Mouse (Mus musculus) CH12.LX (cell line): ENCODE results near the gene Bud13. TPM values are rescaled to one million over a fixed set of nuclear protein-coding genes. Genes with fewer than 3 reads are reported as not detected.

Experiments used
- DNase-seq: peaks from one replicate; pipeline ENCODE4 v3.0.0-alpha.2; 2013; ENCODE audit errors: extremely low read depth
- H3K27ac ChIP-seq: 2 replicates; pipeline ENCODE4 v1.5.1; 2012; ENCODE audit warnings: low read depth, mild to moderate bottlenecking, control low read depth, moderate library complexity; ENCODE audit not compliant: insufficient read depth
- H3K27me3 ChIP-seq: replicated peaks from 2 replicates; pipeline ENCODE3; 2012; ENCODE audit warnings: inconsistent platforms
- H3K36me3 ChIP-seq, 2 experiments: replicated peaks in 1 of 2; 2 replicates each; pipeline versions ENCODE3 to v1.6.1; 2012; ENCODE audit warnings: inconsistent platforms in 1 of 2, low read length in 1 of 2, mild to moderate bottlenecking in 1 of 2, mixed read lengths in 1 of 2, moderate library complexity in 1 of 2; ENCODE audit not compliant: control insufficient read depth in 1 of 2, insufficient read depth in 1 of 2
- H3K4me1 ChIP-seq, 2 experiments: 2 replicates each; pipeline ENCODE4 v1.6.1; 2012; ENCODE audit warnings: inconsistent platforms in 1 of 2, moderate library complexity in 1 of 2; ENCODE audit not compliant: insufficient read depth in 2 of 2, control insufficient read depth in 1 of 2
- H3K4me2 ChIP-seq: 2 replicates; pipeline ENCODE4 v1.6.1; 2012; ENCODE audit warnings: low read depth, mild to moderate bottlenecking, control low read depth; ENCODE audit not compliant: poor library complexity, insufficient read depth, severe bottlenecking
- H3K4me3 ChIP-seq, 3 experiments: fragments of 150-350 bp in 1 of 3; sonication (generic) in 1 of 3; replicated peaks in 1 of 3; 2 replicates each; pipeline versions ENCODE3 to v1.5.1; 2011 to 2012; ENCODE audit warnings: low read depth in 2 of 3, low read length in 2 of 3, mild to moderate bottlenecking in 2 of 3, moderate library complexity in 2 of 3, control low read depth in 1 of 3, improper control_type of control experiment in 1 of 3, inconsistent platforms in 1 of 3, mixed read lengths in 1 of 3; ENCODE audit not compliant: poor library complexity in 1 of 3
- H3K79me2 ChIP-seq: replicated peaks from 2 replicates; pipeline ENCODE4 v1.6.1; 2012; ENCODE audit warnings: mild to moderate bottlenecking, moderate library complexity; ENCODE audit not compliant: control insufficient read depth, poor library complexity, insufficient read depth, severe bottlenecking; ENCODE audit errors: extremely low read depth
- H3K9ac ChIP-seq: 2 replicates; pipeline ENCODE4 v1.6.1; 2012; ENCODE audit warnings: low read depth, mild to moderate bottlenecking, control low read depth, moderate library complexity; ENCODE audit not compliant: insufficient read depth
- H3K9me3 ChIP-seq: replicated peaks from 2 replicates; pipeline ENCODE3; 2012; ENCODE audit warnings: low read length, inconsistent platforms, mixed read lengths
- CHD1 ChIP-seq: IDR thresholded peaks from 2 replicates; pipeline ENCODE4 v1.6.1; 2012; ENCODE audit warnings: low read depth, low read length, improper control_type of control experiment, inconsistent platforms
- CHD2 ChIP-seq: IDR thresholded peaks from 2 replicates; pipeline ENCODE4 v1.6.1; 2011; ENCODE audit warnings: low read length, improper control_type of control experiment
- E2F4 ChIP-seq: IDR thresholded peaks from 2 replicates; pipeline ENCODE4 v1.6.1; 2011; ENCODE audit warnings: low read depth, low read length, improper control_type of control experiment; ENCODE audit not compliant: insufficient replicate concordance
- ETS1 ChIP-seq: conservative IDR thresholded peaks from 2 replicates; pipeline ENCODE4 v1.6.1; 2012; ENCODE audit warnings: low read depth, mild to moderate bottlenecking, inconsistent platforms, low read length, improper control_type of control experiment, moderate library complexity
- GABPA ChIP-seq: IDR thresholded peaks from 2 replicates; pipeline ENCODE4 v1.6.1; 2012; ENCODE audit warnings: low read depth, low read length, improper control_type of control experiment, inconsistent platforms; ENCODE audit not compliant: insufficient replicate concordance
- IRF4 ChIP-seq: IDR thresholded peaks from 2 replicates; pipeline ENCODE4 v1.6.1; 2014; ENCODE audit warnings: low read depth, mild to moderate bottlenecking, inconsistent platforms, low read length, improper control_type of control experiment
- JUN ChIP-seq: IDR thresholded peaks from 2 replicates; pipeline ENCODE4 v1.6.1; 2011; ENCODE audit warnings: low read depth, mild to moderate bottlenecking, low read length, improper control_type of control experiment, moderate library complexity; ENCODE audit not compliant: insufficient read depth
- KAT2A ChIP-seq: IDR thresholded peaks from 2 replicates; pipeline ENCODE4 v1.6.1; 2012; ENCODE audit warnings: low read length, improper control_type of control experiment, inconsistent platforms; ENCODE audit not compliant: insufficient replicate concordance
- MAZ ChIP-seq: IDR thresholded peaks from 2 replicates; pipeline ENCODE4 v1.6.1; 2012; ENCODE audit warnings: low read depth, mild to moderate bottlenecking, inconsistent platforms, low read length, improper control_type of control experiment, moderate library complexity
- MEF2A ChIP-seq: IDR thresholded peaks from 2 replicates; pipeline ENCODE4 v1.6.1; 2014; ENCODE audit warnings: low read depth, mild to moderate bottlenecking, inconsistent platforms, low read length, improper control_type of control experiment, borderline replicate concordance
- MXI1 ChIP-seq: IDR thresholded peaks from 2 replicates; pipeline ENCODE4 v1.6.1; 2011; ENCODE audit warnings: mild to moderate bottlenecking, low read depth, low read length, improper control_type of control experiment
- POLR2A ChIP-seq: IDR thresholded peaks from 2 replicates; pipeline ENCODE4 v1.6.1; 2011; ENCODE audit warnings: low read depth, mild to moderate bottlenecking, improper control_type of control experiment, low read length
- RAD21 ChIP-seq: IDR thresholded peaks from 2 replicates; pipeline ENCODE4 v1.6.1; 2011; ENCODE audit warnings: low read depth, mild to moderate bottlenecking, low read length, improper control_type of control experiment, moderate library complexity
- RCOR1 ChIP-seq: conservative IDR thresholded peaks from 2 replicates; pipeline ENCODE4 v1.6.1; 2012; ENCODE audit warnings: low read depth, mild to moderate bottlenecking, inconsistent platforms, low read length, improper control_type of control experiment
- SIN3A ChIP-seq: IDR thresholded peaks from 2 replicates; pipeline ENCODE4 v1.6.1; 2012; ENCODE audit warnings: low read length, improper control_type of control experiment, inconsistent platforms
- TBP ChIP-seq: conservative IDR thresholded peaks from 2 replicates; pipeline ENCODE4 v1.6.1; 2011; ENCODE audit warnings: low read depth, low read length, improper control_type of control experiment
- TCF12 ChIP-seq: IDR thresholded peaks from 2 replicates; pipeline ENCODE4 v1.6.1; 2014; ENCODE audit warnings: low read depth, mild to moderate bottlenecking, inconsistent platforms, low read length, improper control_type of control experiment
- USF1 ChIP-seq: IDR thresholded peaks from 2 replicates; pipeline ENCODE4 v1.6.1; 2014; ENCODE audit warnings: low read depth, mild to moderate bottlenecking, inconsistent platforms, low read length, improper control_type of control experiment
- ZMIZ1 ChIP-seq: IDR thresholded peaks from 2 replicates; pipeline ENCODE4 v1.6.1; 2012; ENCODE audit warnings: low read depth, mild to moderate bottlenecking, inconsistent platforms, low read length, improper control_type of control experiment
- ZNF384 ChIP-seq: IDR thresholded peaks from 2 replicates; pipeline ENCODE4 v1.6.1; 2012; ENCODE audit warnings: low read depth, low read length, improper control_type of control experiment, inconsistent platforms
- dilution Hi-C: fragments of 300-500 bp; cut with MboI; formaldehyde crosslinking; loops from 2 replicates; pipeline ENCODE4 v1.14.3; 2020; ENCODE audit warnings: low sequenced_read_pairs; ENCODE audit not compliant: extremely low pct_unique_long_range_greater_than_20kb, extremely low pct_ligation_motif_present
- in situ Hi-C: fragments of 300-500 bp; cut with MboI; formaldehyde crosslinking; loops from 3 replicates; pipeline ENCODE4 v1.14.3; 2019; ENCODE audit warnings: low sequenced_read_pairs, low pct_ligation_motif_present, low pct_unique_long_range_greater_than_20kb, mixed read lengths
- polyA plus RNA-seq: library from polyadenylated mRNA; unstranded; fragments of >175 nt; gene quantifications from 2 replicates; pipeline ENCODE4 v1.2.1, GENCODE M21; 2012; ENCODE audit warnings: low read depth; ENCODE audit not compliant: insufficient read length
- total RNA-seq, 2 experiments: library from RNA; depleted of rRNA; stranded (reverse); fragments of 300-350 nt in 1 of 2; fragments of >200 nt in 1 of 2; gene quantifications; 2 replicates each; pipeline ENCODE4 v1.2.3; 2012 to 2014

Bud13 gene
- total and polyA plus RNA-seq, 3 experiments: 14.4 to 32.5 (median 15.9) TPM

DNA sequence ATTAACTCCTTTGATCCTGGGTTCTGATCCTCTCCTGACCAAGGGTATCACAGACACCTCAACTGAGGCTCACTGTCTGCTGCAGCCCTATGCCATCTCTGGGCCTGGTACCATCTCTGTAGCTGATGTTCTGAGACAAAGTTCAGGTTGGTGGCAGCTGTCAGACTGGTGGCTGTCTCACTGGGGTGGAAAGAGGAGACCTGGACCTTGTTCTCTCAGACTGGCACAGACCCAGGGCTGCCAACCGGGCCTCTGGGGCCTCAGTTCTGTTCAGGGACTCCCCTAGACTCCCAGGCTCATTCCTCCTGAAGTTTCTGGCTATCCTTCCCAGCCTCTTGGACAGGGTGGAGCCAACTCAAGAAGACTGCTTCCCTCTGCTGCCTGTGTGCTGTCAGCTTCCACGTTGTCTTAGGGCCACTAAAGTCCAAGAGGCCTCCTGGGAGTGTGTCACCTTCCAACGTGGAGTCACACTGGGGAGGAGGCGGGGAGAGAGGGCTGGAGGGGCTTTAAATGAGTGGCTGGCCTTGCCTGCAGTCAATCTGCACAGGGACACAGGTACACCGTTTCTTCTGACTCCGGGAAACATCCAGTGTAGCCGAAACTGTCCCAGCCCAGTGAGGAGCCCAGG, 42.2 kb upstream of the Bud13 start, which contains the start of gene Apoa4:
Gene Apoa4, plus strand, starts transcription at position 171 of the 628 bp plus-strand sequence.
- in situ Hi-C loops (loop anchor here (10.0 kb wide), 1 partner anchor 246 kb away; no protein-coding TSS in a partner anchor), dilution Hi-C loops (no loop called here)

DNA sequence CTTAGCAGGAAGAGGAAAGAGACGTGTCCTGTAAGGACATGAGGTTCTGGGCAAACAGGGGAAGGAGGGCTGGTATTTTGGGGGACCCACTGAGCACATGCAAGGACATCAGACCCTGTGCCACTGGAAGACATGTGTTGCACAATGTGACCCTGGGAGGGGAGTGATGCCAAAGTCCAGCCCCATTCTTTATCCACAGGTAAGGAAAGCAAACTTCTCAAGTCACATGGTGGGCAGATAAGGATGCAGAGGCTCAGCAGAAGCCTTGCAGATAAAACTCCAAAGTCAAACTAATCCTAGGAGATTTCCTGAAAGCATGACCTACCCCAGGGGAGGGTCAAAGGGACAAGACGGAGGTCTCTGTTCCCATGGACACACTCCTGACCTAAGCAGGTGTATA, 41.0 kb upstream of the Bud13 start:
- dilution Hi-C loops: no loop called here
- H3K4me1 ChIP-seq: no peaks in the 10 kb centered on the region; a peak in 1 of 4 replicates
- peaks cover 28% of the 10 kb centered on the region for H3K27me3 ChIP-seq
- TF ChIP-seq TCF12: no peak
- no peak for TF ChIP-seq USF1
- H3K4me2 ChIP-seq: no peak overlapping the region
- H3K27ac ChIP-seq: no peak overlapping the region
- H3K79me2 ChIP-seq: no peaks in the 10 kb centered on the region
- in situ Hi-C loops: loop anchor here (10.0 kb wide), 1 partner anchor 247 kb away; no protein-coding TSS in a partner anchor
- no peak overlapping the region for H3K9ac ChIP-seq
- H3K36me3 ChIP-seq: no peaks in the 10 kb centered on the region
- H3K4me3 ChIP-seq: no peak overlapping the region
- H3K9me3 ChIP-seq: no peaks in the 10 kb centered on the region
- DNase-seq: no peak

More for the DNA sequence above, 42.2 kb upstream of the Bud13 start, which contains the start of gene Apoa4:
- no peaks in the 10 kb centered on the region for H3K79me2 ChIP-seq
- TF ChIP-seq ETS1: no peak
- no peak for TF ChIP-seq RCOR1
- no peak for TF ChIP-seq RAD21
- TF ChIP-seq ZMIZ1: no peak
- TF ChIP-seq GABPA: no peak
- TF ChIP-seq CHD1: no peak
- no peak for TF ChIP-seq JUN
- no peak for TF ChIP-seq ZNF384
- TF ChIP-seq TBP: no peak
- no peak for TF ChIP-seq KAT2A
- TF ChIP-seq E2F4: no peak
- TF ChIP-seq MAZ: no peak
- no peak for TF ChIP-seq MXI1
- TF ChIP-seq SIN3A: no peak
- TF ChIP-seq IRF4: no peak
- no peak for TF ChIP-seq MEF2A
- no peak for TF ChIP-seq CHD2
- TF ChIP-seq POLR2A: no peak
- no peaks in the 10 kb centered on the region for H3K36me3 ChIP-seq
- no peak for DNase-seq
- H3K4me1 ChIP-seq: no peaks in the 10 kb centered on the region; a peak in 1 of 4 replicates
- H3K4me2 ChIP-seq: no peak within 1 kb of the TSS
- no peak within 1 kb of the TSS for H3K9ac ChIP-seq
- no peaks in the 10 kb centered on the region for H3K9me3 ChIP-seq
- no peak within 1 kb of the TSS for H3K27ac ChIP-seq
- H3K4me3 ChIP-seq: no peak within 1 kb of the TSS
- peaks cover 28% of the 10 kb centered on the region for H3K27me3 ChIP-seq
